Mouse (Mus musculus) neural tube, embryonic 15.5 days (tissue): ENCODE measurements at regions not wholly inside any gene's neighbourhood (a gene's known extent, or its start where the extent isn't known, plus 50 kb on each side); places are given as distances from the start of the nearest gene placed in this dataset.

Experiments used
- ATAC-seq: fragments of 200-750 bp; cut with Nextera tagmentation; 2 replicates; pipeline ENCODE4 v1.8.0; 2017; ENCODE audit warnings: mild to moderate bottlenecking, moderate TSS enrichment, moderate library complexity; ENCODE audit not compliant: low FRiP score
- H3K27ac ChIP-seq: fragments of 300-500 bp; sonication (generic); replicated peaks from 2 replicates; pipeline ENCODE4 v1.5.1; 2015; ENCODE audit warnings: mild to moderate bottlenecking, inconsistent platforms
- H3K27me3 ChIP-seq: fragments of 300-500 bp; sonication (generic); replicated peaks from 2 replicates; pipeline ENCODE4 v1.6.1; 2015; ENCODE audit warnings: inconsistent platforms
- H3K36me3 ChIP-seq: fragments of 300-500 bp; sonication (generic); 2 replicates; pipeline ENCODE4 v1.6.1; 2015; ENCODE audit warnings: inconsistent platforms
- H3K4me1 ChIP-seq: fragments of 300-500 bp; sonication (generic); 2 replicates; pipeline ENCODE4 v1.6.1; 2015; ENCODE audit warnings: inconsistent platforms
- H3K4me2 ChIP-seq: fragments of 300-500 bp; sonication (generic); 2 replicates; pipeline ENCODE4 v1.6.1; 2015; ENCODE audit warnings: inconsistent platforms, mild to moderate bottlenecking, moderate library complexity
- H3K4me3 ChIP-seq: fragments of 300-500 bp; sonication (generic); replicated peaks from 2 replicates; pipeline ENCODE4 v1.5.1; 2015; ENCODE audit warnings: mild to moderate bottlenecking, inconsistent platforms
- H3K9ac ChIP-seq: fragments of 300-500 bp; sonication (generic); replicated peaks from 2 replicates; pipeline ENCODE4 v1.6.1; 2015; ENCODE audit warnings: mild to moderate bottlenecking, inconsistent platforms
- H3K9me3 ChIP-seq: fragments of 300-500 bp; sonication (generic); replicated peaks from 2 replicates; pipeline ENCODE4 v1.6.1; 2016; ENCODE audit warnings: inconsistent platforms
- WGBS: fragments of 180-500 bp; shearing (Covaris S2); methylation state at CpG from one replicate; pipeline ENCODE4 v1.1.7; 2015; ENCODE audit warnings: mixed read lengths; 5-methylcytosine and 5-hydroxymethylcytosine counted together

DNA sequence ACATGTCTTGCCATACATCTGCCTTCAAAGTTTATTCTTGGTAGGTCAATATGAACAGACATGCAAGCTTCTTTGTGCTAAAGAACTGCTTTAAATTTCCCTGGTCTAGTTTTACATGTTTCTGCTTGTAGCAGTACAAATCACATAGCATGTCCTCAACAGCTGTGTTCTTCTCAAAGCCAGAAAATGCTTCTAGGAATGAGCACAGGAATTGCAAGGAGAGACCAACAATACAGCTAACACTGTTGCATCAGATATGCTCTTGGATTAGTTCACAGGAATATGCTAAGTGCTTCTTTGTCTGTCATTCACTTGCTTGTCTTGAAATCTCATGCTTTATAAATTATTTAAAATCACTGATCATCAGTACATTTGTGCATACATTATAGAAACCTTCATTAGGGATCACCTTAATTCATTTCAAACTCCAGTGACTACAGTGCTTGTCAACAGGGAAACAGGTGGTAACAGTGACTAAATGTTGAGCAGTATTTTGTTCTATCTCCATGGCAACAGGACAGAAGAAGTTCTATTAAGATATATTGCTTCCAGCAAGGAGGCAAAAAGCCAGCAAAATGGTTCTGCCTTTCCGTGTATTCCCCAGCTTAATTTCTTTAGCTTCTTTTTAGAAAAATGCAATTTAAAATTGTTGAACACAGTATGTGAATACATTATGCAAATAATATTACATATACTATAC, 77.1 kb upstream of the Ndn start:
- no peaks in the 10 kb centered on the region for H3K9me3 ChIP-seq
- no peak overlapping the region for H3K4me3 ChIP-seq
- no peaks in the 10 kb centered on the region for H3K36me3 ChIP-seq
- H3K27ac ChIP-seq: no peak overlapping the region
- H3K4me2 ChIP-seq: no peak overlapping the region
- WGBS: 43% methylated on average over 1 of the region's 1 CpGs
- H3K27me3 ChIP-seq: no peaks in the 10 kb centered on the region
- no peaks in the 10 kb centered on the region for H3K4me1 ChIP-seq
- ATAC-seq: no peak
- no peak overlapping the region for H3K9ac ChIP-seq

DNA sequence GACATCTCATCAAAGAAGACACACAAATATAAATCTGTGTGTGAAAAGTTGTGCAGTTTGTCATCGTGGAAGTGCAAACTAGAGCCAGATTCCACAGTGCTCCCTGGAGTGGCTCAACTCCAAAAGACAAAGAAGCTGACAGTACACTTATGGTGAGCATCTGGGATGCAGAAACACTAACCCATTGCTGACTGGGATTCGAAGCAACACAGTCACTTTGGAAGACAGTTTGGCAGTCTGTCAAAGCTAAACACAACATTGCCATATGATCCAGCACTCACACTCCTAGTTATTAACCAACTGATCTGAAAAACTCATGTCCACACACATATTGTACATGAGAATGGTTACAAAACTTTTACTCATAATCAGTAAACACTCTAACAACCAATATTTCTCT, 70.2 kb upstream of the Ndn start:
- 45% methylated on average over 2 of the region's 2 CpGs for WGBS
- no peak overlapping the region for H3K9ac ChIP-seq
- H3K9me3 ChIP-seq: no peaks in the 10 kb centered on the region
- H3K36me3 ChIP-seq: no peaks in the 10 kb centered on the region
- no peak overlapping the region for H3K27ac ChIP-seq
- no peak overlapping the region for H3K4me3 ChIP-seq
- H3K4me2 ChIP-seq: no peak overlapping the region
- no peaks in the 10 kb centered on the region for H3K4me1 ChIP-seq
- no peak for ATAC-seq
- H3K27me3 ChIP-seq: no peaks in the 10 kb centered on the region

DNA sequence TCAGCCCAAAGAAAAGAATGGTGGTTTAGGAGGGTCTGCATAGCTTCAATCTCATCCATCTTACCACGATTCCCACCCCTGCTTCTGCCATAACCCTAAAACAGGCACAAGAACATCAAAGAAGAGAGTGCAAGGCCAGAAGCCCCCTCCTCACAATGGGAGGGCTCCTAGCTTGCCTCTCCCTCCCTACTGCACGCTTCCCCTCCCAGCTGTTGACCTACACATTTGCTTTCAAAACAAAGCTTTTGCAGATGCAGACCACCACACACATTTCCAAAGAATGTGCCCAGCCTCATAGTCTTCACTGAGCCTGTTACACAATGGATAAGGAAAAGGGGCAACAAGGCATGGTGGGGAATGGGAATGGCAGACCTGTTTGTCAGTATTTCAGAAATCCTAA, 67.9 kb upstream of the Ndn start:
- no peak overlapping the region for H3K9ac ChIP-seq
- ATAC-seq: no peak
- no peaks in the 10 kb centered on the region for H3K36me3 ChIP-seq
- H3K27ac ChIP-seq: no peak overlapping the region
- H3K4me1 ChIP-seq: no peaks in the 10 kb centered on the region
- H3K4me3 ChIP-seq: no peak overlapping the region
- no peak overlapping the region for H3K4me2 ChIP-seq
- H3K27me3 ChIP-seq: no peaks in the 10 kb centered on the region
- H3K9me3 ChIP-seq: no peaks in the 10 kb centered on the region
- 58% methylated on average over 2 of the region's 2 CpGs for WGBS

DNA sequence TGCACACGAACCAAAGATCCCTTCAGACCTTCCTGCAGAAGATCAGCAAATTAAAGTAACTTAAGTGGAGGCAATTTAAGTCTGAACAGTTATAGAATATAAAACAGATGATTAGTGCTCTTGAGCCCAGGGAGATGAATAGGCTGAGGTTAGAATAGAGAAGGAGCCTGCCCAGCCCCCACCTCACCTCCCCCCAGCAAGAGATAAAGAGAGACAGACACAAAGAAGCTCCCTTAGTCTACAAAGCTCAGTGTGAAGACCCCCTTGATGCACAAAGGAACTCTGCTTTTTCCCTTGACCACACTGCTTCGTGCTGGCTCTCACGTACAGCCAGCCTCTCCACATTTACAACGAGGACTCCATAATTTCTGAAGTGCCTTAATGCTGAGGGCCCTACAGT, 67.3 kb upstream of the Ndn start:
- Histone ChIP-seq H3K4me3 (no peak overlapping the region), H3K9ac (no peak overlapping the region), H3K9me3 (no peaks in the 10 kb centered on the region), H3K4me2 (no peak overlapping the region), H3K36me3 (no peaks in the 10 kb centered on the region), H3K27ac (no peak overlapping the region), H3K27me3 (no peaks in the 10 kb centered on the region), H3K4me1 (no peaks in the 10 kb centered on the region)
- no peak for ATAC-seq
- WGBS: 52% methylated on average over 4 of the region's 4 CpGs
